Mouse (Mus musculus): ENCODE results near the gene Zfp275. TPM values are rescaled to one million over a fixed set of nuclear protein-coding genes. Genes with fewer than 3 reads are reported as not detected.

Zfp275 gene
- 6.1 and 10.9 TPM in 2 replicates for total RNA-seq (2023)

GRCm38 (mm10) chrX:73342483-73342895, at the start of gene Zfp275:
TSS of gene Zfp275 (plus strand) at chrX:73342621.

GRCm38 (mm10) chrX:73292876-73293275, 49.5 kb upstream of the Zfp275 start, which contains the start of the genes Xlr5a and Xlr5c:
TSS of gene Xlr5a (minus strand) at chrX:73292976.
TSS of gene Xlr5c (minus strand) at chrX:73292976.

GRCm38 (mm10) chrX:73336740-73337139, 5.7 kb upstream of the Zfp275 start, which contains the start of gene Gm45015:
TSS of gene Gm45015 (minus strand) at chrX:73336840.

GRCm38 (mm10) chrX:73398636-73399035, 56.2 kb downstream of the Zfp275 start, which contains the start of gene Gm18336:
TSS of gene Gm18336 (minus strand) at chrX:73398736.

Other genes starting within 250 kb of the Zfp275 start
- not detected in 2 replicates for gene Xlr3a, start 245.5 kb upstream of the Zfp275 start, total RNA-seq (2023)
- gene Gm14685, start 225.6 kb upstream of the Zfp275 start, total RNA-seq (2023) = 0.32 TPM in 1 of 2 replicates, not detected in the other
- not detected in 2 replicates for gene Xlr5b, start 193.8 kb upstream of the Zfp275 start, total RNA-seq (2023)
- gene DXBay18, start 193.2 kb upstream of the Zfp275 start, total RNA-seq (2023) = 0.43 TPM in 1 of 2 replicates, not detected in the other
- not detected in 2 replicates for gene Spin2d, start 165.6 kb upstream of the Zfp275 start, total RNA-seq (2023)
- 0.39 and 0.88 TPM in 2 replicates for gene Xlr3b, start 150.4 kb upstream of the Zfp275 start, total RNA-seq (2023)
- 0.88 and 2.2 TPM in 2 replicates for gene Xlr4b, start 128.3 kb upstream of the Zfp275 start, total RNA-seq (2023)
- gene F8a, start 114.3 kb upstream of the Zfp275 start, total RNA-seq (2023) = 4.8 TPM in 2 replicates
- gene Xlr4c, start 99.5 kb upstream of the Zfp275 start, total RNA-seq (2023) = 0.84 TPM in 1 of 2 replicates, not detected in the other
- gene Xlr3c, start 77.2 kb upstream of the Zfp275 start, total RNA-seq (2023) = not detected in 2 replicates
- not detected in 2 replicates for gene Xlr5a, start 49.6 kb upstream of the Zfp275 start, total RNA-seq (2023)
- not detected in 2 replicates for gene Xlr5c, start 49.6 kb upstream of the Zfp275 start, total RNA-seq (2023)
- gene Gm45015, start 5.8 kb upstream of the Zfp275 start, total RNA-seq (2023) = not detected in 2 replicates
- not detected in 2 replicates for gene Gm18336, start 56.1 kb downstream of the Zfp275 start, total RNA-seq (2023)
- gene Zfp92, start 68.5 kb downstream of the Zfp275 start, total RNA-seq (2023) = not detected in 2 replicates
- gene Trex2, start 92.7 kb downstream of the Zfp275 start, total RNA-seq (2023) = not detected in 2 replicates
- 9.1 and 9.4 TPM in 2 replicates for gene Haus7, start 116.4 kb downstream of the Zfp275 start, total RNA-seq (2023)
- gene Bgn, start 141.0 kb downstream of the Zfp275 start, total RNA-seq (2023) = 2.6 and 3.3 TPM in 2 replicates
- not detected in 2 replicates for gene Atp2b3, start 160.5 kb downstream of the Zfp275 start, total RNA-seq (2023)